Mouse (Mus musculus) olfactory bulb, adult 2 months (tissue): ENCODE data around the gene Nelfa.

Experiments
- CTCF ChIP-seq: fragments of 200-500 bp; IDR thresholded peaks from 2 replicates; pipeline ENCODE4 v1.5.1; 2012; ENCODE audit warnings: low read depth, mild to moderate bottlenecking, low read length, moderate library complexity; ENCODE audit not compliant: insufficient read depth
- POLR2A ChIP-seq: fragments of 200-500 bp; IDR thresholded peaks from 2 replicates; pipeline ENCODE4 v1.6.1; 2012; ENCODE audit warnings: mild to moderate bottlenecking, low read depth, low read length, moderate library complexity; ENCODE audit not compliant: insufficient read depth

- TF ChIP-seq CTCF (no peak), POLR2A (no peak)
Measured at GRCm38 (mm10) chr5:33982731-33983259, 46.6 kb upstream of the Nelfa start.
